Mouse (Mus musculus) embryo, embryonic 10 days (tissue): Measurements from ENCODE around the gene Slc9b1.
A peak's percentile ranks its signal among the peaks of the same experiment; 100 is the strongest.

Experiments
- DNase-seq: peaks from one replicate; pipeline ENCODE4 v3.0.0-alpha.2; 2015; ENCODE audit warnings: low spot score

Slc9b1 gene

DNA sequence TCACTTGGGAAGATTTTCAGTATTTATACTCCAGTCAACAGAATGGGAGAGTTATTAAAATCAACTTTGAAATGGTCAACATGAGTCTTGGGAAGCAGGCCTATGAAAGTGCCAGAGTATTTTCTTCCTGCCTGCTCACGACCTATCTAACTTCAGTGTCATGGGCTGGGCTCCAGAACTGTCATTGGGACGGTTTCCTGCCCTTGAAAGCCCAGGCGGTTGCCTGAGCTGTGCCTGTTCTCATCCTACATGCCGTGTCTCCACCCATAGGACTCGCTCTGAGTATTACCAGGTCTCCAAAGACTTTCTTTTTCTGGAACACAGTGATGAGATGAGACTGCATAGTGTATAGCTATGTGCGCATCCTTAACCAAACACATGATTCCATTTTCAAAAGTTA is 45.4 kb downstream of the Slc9b1 start:
- DNase-seq, result no peak

DNA sequence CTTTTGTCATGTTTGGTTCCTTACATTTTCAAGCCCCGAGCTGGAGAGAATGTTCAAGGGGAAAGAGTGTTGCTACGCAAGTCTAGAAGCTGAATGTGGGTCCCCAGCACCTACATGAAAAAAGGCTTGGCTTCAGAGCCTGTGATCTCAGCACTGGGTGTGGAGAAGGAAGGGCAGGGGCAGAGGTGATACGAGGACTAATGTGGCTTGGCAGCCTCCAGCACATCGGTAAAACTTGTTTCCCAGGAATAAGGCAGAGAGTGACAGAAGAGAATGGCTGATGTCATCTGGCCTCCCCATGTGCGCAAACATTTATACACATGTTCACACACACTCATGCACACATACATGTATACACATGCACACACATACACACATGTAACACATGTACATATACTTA is 47.3 kb downstream of the Slc9b1 start:
- no peak for DNase-seq

DNA sequence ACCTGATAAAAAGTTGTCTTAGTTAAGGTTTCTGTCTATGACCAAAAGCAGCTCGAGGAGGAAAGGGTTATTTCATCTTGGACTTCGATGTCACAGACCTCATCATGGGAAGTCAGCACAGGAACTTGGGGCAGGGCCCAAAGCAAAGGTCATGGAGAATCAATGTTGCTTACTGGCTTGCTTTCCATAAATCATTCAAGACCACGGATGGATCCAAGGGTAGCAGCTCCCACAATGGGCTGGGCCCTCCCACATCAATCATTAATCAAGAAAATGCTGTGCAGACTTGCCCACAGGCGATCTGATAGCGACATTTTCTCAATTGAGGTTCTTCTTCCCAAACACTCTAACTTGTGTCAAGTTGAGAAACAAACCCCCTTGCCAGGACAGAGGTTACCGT is 48.3 kb downstream of the Slc9b1 start:
- peak; percentile 35 for DNase-seq

DNA sequence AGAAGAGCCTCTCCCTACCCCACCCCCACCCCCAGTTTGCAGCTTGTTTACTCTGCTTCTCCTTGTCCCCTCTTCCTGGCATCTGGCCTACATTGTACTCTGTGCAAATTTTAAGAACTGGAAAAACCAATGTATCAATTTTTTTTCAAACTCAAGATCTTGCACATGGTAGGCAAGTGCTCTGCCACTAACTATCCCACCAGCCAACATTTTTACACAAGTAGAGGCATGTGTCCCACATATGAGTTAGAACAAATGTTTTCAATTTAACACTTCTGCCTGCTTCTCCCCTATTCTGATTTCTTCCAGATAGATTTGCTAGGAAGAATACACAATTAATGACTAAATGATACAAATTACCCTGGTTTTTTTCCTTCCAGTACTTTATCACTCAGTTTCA is 49.3 kb downstream of the Slc9b1 start:
- no peak for DNase-seq

DNA sequence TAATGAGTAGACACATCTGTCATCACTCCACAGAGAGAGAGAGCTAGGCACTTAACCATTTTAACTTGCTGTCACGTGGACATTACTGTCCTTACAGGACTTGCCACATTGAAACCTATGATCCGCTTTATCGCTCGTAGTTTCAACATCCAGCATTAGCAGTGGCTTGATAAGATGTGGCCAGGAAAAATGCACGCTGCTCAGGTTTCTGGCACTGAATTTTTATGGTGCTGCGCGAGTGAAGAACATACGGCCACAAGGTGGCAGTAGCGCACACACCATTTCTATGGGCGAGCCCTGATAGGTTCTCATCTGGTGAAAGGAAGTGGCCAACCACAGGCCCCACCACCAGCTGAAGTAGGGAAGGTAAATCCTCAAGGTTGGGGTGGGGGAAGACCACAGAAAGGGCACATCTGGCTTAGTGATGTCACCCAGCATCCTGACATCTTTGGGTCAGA is 54.4 kb downstream of the Slc9b1 start:
- DNase-seq, result peak; percentile 92

- no peak for DNase-seq
Measured at GRCm38 (mm10) chr3:135403211-135403610, 55.4 kb downstream of the Slc9b1 start.

GRCm38 (mm10) chr3:135403856-135404255 is 56.0 kb downstream of the Slc9b1 start:
- no peak for DNase-seq

GRCm38 (mm10) chr3:135404599-135404998 is 56.8 kb downstream of the Slc9b1 start:
- DNase-seq, result no peak

GRCm38 (mm10) chr3:135407351-135407750 is 59.5 kb downstream of the Slc9b1 start:
- DNase-seq, result no peak

DNA sequence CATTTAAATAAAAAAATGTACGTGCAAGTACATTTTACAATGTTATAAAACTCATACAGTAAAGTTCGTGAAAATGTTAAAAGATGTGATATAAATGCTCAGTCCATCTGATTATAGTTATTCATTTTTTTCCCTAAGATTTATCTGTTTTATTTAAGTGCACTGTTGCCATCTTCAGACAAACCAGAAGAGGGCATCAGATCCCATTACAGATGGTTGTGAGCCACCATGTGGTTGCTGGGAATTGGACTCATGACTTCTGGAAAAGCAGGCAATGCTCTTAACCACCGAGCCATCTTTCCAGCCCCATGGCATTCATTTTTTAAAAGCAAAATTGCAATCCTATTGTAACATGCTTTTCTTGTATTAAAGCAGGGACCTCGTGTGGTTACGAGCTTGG is 61.4 kb downstream of the Slc9b1 start:
- no peak for DNase-seq

DNA sequence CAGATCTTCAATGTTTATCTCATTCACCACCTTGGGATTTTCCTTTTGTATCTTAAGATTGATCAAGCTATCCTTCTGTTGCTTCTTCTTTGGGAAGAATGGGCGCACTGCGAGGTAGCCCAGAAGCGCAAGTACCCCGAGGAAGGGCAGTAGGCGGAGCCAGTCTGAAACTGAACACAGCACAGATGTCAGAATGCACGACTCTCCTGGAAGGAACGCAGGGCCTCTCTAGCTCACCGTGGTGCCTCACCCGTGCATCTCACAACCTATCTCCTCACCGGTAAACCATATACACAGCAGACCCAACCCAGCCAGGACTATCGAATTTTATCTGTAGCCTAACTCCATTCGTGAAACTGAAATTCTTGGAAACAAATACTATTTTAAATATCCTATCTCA is 63.2 kb downstream of the Slc9b1 start:
- DNase-seq, result no peak

GRCm38 (mm10) chr3:135411824-135412223 is 64.0 kb downstream of the Slc9b1 start:
- DNase-seq, result peak; percentile 69

- DNase-seq, result no peak
Measured at GRCm38 (mm10) chr3:135417245-135417644, 69.4 kb downstream of the Slc9b1 start.

- no peak for DNase-seq
Measured at GRCm38 (mm10) chr3:135417799-135418198, 70.0 kb downstream of the Slc9b1 start.

DNA sequence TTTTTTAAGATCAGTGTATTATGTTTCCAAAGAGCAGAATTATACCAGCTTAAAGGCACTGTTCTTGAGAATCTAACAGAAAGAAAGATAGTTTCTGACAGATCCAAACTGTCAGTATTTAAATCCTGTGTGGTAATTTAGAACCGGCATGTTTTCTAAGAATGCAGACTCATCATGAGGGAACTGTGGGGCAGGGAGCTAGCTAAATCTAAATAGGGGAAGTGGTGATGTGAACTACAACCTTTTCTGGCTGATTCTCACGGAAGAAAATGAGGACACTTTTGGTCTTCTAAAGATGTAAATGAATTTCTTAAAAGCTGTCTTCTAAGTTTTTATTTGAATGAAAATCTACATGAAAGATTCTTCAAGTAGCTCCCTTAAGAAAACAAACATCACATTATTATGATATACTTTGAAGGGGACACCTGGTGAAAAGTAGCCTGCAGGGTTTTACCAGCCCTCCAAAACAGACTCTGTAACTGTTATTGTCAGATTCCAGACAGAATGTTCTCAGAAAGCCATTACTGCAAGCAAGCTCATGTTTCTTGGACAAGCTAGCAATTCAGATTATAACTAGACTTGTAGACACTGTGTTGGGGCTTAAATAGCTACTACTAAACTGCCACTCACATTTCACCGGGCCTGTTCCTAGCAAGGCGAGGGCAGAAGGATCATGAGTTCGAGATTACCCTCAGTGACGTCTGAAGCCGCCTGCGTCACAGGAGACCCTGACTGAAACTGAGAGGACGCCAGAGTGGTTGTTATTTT is 72.9 kb downstream of the Slc9b1 start:
- DNase-seq, result no peak

- no peak for DNase-seq
Measured at GRCm38 (mm10) chr3:135421310-135421594, 73.4 kb downstream of the Slc9b1 start.

DNA sequence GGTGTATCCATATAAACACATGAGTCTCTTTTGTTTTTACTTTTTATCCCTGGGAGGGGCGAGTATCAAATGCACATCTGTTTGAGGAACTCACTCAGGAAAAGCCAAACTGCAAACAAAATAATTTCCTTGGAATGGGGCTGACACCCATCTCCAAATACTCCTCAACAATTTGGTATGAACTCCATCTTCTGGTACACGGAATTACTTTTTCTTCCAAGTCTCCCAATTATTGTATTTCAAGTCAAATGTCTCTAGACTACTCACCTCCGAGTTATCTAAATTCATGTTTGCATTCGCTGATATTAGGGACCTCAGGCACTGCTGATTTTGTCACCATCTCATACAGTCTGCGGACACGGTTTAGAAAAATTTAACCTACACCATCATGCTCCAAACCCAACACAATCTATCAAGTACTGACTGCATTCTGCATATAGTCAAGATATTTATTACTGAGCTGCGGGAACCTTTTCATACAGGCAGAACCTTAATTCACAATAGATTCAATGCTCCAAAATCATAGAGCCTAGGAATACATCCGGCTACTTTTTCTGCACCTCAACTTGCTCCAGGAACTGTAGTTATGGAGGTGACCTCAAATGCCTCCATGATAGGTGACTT is 74.5 kb downstream of the Slc9b1 start:
- DNase-seq, result no peak

- DNase-seq, result peak; percentile 91
Measured at GRCm38 (mm10) chr3:135422856-135423607, 75.2 kb downstream of the Slc9b1 start.

DNA sequence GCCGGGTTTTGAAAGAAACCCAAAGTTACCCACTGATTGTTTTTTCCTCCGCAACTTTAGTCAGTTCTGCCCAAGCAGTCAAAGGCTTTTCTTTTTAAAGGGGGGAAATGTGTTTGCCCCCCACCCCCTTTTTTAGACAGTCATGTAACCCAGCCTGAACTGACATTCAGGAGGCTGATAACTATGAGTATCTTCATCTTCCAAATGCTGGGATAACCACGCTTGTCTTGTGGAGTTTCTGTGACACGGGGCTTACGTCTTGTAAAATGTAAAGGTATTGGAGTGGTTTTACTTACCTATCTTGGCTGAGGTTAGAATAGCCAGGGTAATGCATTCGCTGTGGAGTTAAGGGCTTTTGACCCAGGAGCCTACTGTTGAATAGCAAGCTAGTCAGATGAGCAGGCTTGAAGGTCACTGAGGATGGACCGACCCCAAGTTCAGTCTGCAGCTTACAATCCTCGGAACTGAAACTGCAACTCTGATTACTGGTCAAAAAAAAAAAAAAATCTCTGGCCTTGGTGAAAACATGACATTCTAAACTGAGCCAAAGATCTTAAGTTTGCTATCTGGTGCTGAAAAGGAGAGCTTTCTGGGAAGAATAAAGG is 75.9 kb downstream of the Slc9b1 start, which contains the start of gene Cisd2:
Gene Cisd2, minus strand, starts transcription at position 318 of the 605 bp plus-strand sequence.
- no peak for DNase-seq

DNA sequence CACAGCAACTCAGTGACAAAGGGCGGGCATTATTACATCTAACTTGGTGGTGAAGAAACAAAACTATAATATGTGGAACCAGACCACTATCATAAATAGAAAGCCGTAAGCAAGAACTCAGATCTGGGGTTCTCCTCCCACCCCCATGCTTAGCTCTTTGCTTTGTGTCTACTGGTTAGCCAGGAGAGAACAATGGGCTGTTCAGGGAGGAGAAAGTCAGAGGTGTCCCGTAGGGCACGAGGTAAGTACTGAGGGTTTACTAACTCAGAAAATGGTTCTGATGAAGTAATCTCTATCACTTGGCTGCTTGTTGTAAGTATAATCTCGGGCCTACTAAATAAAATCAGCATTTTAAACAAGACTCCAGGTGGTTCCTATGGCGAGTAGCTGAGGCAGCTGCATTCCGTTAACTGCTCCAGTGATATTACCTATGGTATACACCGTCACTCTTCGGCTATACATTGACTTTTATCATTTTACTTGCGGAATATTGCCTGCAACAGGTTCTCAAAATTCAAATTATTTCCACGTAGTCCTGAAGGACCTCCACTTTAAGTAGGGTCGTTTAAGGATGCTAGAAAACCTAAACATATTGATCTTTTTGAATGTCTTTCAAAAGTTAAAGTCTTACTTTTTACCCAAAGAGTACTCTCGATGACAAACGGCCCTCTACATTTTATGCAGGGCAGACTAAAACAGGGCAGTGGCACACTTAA is 89.2 kb downstream of the Slc9b1 start:
- no peak for DNase-seq

DNA sequence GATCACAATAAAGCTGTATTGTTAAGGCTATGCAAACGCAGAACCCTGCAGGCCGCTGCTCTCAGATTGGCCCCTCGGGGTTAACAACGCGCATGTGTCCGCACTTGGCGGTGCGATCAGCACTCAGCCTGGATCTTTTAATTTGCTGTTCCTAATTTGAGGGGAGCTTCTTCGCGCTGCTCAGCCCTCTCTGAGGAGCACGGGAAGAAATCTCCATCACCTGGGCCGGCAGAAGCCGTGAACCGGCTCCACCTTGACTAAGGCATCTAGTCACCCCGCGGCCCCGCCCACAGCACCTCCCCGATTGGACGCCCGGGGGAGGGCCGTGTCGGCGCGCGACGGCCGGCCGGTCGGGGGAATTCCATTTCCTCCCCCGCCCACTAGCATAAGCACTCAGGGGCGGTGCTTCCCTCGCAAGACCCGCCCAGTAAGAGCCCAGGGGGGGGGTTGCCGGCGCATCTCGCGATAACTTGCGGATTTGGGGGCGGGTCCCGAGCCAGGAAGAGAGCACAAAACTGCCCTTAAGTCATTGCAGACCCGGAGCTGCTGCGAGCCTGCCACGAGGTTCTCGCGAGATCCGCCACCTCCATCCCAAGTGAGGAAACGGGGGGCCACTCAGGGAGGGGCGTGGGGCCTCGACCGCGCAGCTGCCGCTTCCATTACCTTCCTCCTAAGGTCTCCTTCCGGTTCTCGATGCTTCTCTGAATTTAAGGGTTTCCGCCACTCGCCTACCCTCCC is 90.1 kb downstream of the Slc9b1 start, which contains the start of gene Ube2d3:
Gene Ube2d3, plus strand, starts transcription at position 392 of the 738 bp plus-strand sequence.
- DNase-seq, result peak; percentile 99
